Mouse (Mus musculus) kidney, embryonic 14.5 days (tissue): ENCODE results near the gene Olfr828. TPM values are rescaled to one million over a fixed set of nuclear protein-coding genes. Genes with fewer than 3 reads are reported as not detected.

Source experiments
- ATAC-seq: fragments of 200-750 bp; cut with Nextera tagmentation; 2 replicates; pipeline ENCODE4 v1.8.0; 2017; ENCODE audit warnings: moderate number of reproducible peaks, mild to moderate bottlenecking, moderate TSS enrichment, moderate library complexity; ENCODE audit not compliant: low FRiP score, low TSS enrichment
- H3K27ac ChIP-seq: fragments of 300-500 bp; sonication (generic); 2 replicates; pipeline ENCODE4 v1.5.1; 2014; ENCODE audit warnings: low read depth, mild to moderate bottlenecking, low read length, moderate library complexity, mixed read lengths
- H3K27me3 ChIP-seq: fragments of 300-500 bp; sonication (generic); 2 replicates; pipeline ENCODE4 v1.6.1; 2014; ENCODE audit warnings: mild to moderate bottlenecking, low read length; ENCODE audit not compliant: control insufficient read depth, insufficient read depth
- H3K36me3 ChIP-seq: fragments of 300-500 bp; sonication (generic); 2 replicates; pipeline ENCODE4 v1.6.1; 2014; ENCODE audit warnings: low read length, mixed read lengths; ENCODE audit not compliant: control insufficient read depth, insufficient read depth
- H3K4me1 ChIP-seq: fragments of 300-500 bp; sonication (generic); 2 replicates; pipeline ENCODE4 v1.6.1; 2014; ENCODE audit warnings: low read length, mixed read lengths; ENCODE audit not compliant: control insufficient read depth, insufficient read depth
- H3K4me2 ChIP-seq: fragments of 300-500 bp; sonication (generic); replicated peaks from 2 replicates; pipeline ENCODE4 v1.6.1; 2014; ENCODE audit warnings: low read depth, mild to moderate bottlenecking, low read length
- H3K4me3 ChIP-seq: fragments of 300-500 bp; sonication (generic); 2 replicates; pipeline ENCODE4 v1.5.1; 2014; ENCODE audit warnings: mild to moderate bottlenecking, low read length
- H3K9ac ChIP-seq: fragments of 300-500 bp; sonication (generic); 2 replicates; pipeline ENCODE4 v1.6.1; 2014; ENCODE audit warnings: low read depth, mild to moderate bottlenecking, low read length, moderate library complexity
- H3K9me3 ChIP-seq: fragments of 300-500 bp; sonication (generic); 2 replicates; pipeline ENCODE4 v1.6.1; 2016; ENCODE audit warnings: low read length; ENCODE audit not compliant: control insufficient read depth
- WGBS: fragments of 180-500 bp; shearing (Covaris S2); extraction: QIAGEN DNeasy Blood & Tissue Kit; methylation state at CpG from one replicate; pipeline ENCODE4 v1.1.7; 2014; 5-methylcytosine and 5-hydroxymethylcytosine counted together
- polyA plus RNA-seq: library from polyadenylated mRNA; unstranded; fragments of >200 nt; fragmentation: Nextera tagmentation; extraction: Ambion mirVana; gene quantifications from 2 replicates; pipeline ENCODE4 v1.2.1, GENCODE M21; 2014

The Olfr828 gene
- polyA plus RNA-seq, result not detected in 2 replicates

GRCm38 (mm10) chr9:18819426-18819825 is at the start of gene Olfr828:
TSS of gene Olfr828 (minus strand) at chr9:18819526.
- no peak within 1 kb of the TSS for H3K27ac ChIP-seq
- ATAC-seq, result no peak
- no peak within 1 kb of the TSS for H3K4me2 ChIP-seq
- no peak within 1 kb of the TSS for H3K9ac ChIP-seq
- no peaks in the 10 kb centered on the region for H3K27me3 ChIP-seq
- H3K9me3 ChIP-seq, result no peaks in the 10 kb centered on the region
- no peak within 1 kb of the TSS for H3K4me3 ChIP-seq
- no peaks in the 10 kb centered on the region for H3K4me1 ChIP-seq
- no peaks in the 10 kb centered on the region for H3K36me3 ChIP-seq

- 66% methylated on average over 1 of the region's 1 CpGs for WGBS
These were observed 35.3 kb upstream of the Olfr828 start, which contains the start of gene Olfr829 for GRCm38 (mm10) chr9:18854633-18855032. TSS of gene Olfr829 (plus strand) at chr9:18854933.

GRCm38 (mm10) chr9:18785316-18785715 is 34.0 kb downstream of the Olfr828 start:
- Histone ChIP-seq H3K27me3 (no peaks in the 10 kb centered on the region), H3K4me2 (no peak overlapping the region), H3K9ac (no peak overlapping the region), H3K4me1 (no peaks in the 10 kb centered on the region), H3K36me3 (no peaks in the 10 kb centered on the region), H3K4me3 (no peak overlapping the region), H3K27ac (no peak overlapping the region), H3K9me3 (no peaks in the 10 kb centered on the region)
- WGBS, result 64% methylated on average over 7 of the region's 7 CpGs
- no peak for ATAC-seq

More at GRCm38 (mm10) chr9:18854633-18855032, 35.3 kb upstream of the Olfr828 start, which contains the start of gene Olfr829:
- no peak for ATAC-seq
- H3K36me3 ChIP-seq, result no peaks in the 10 kb centered on the region
- no peaks in the 10 kb centered on the region for H3K4me1 ChIP-seq
- no peak within 1 kb of the TSS for H3K9ac ChIP-seq
- H3K27me3 ChIP-seq, result no peaks in the 10 kb centered on the region
- H3K9me3 ChIP-seq, result no peaks in the 10 kb centered on the region
- H3K4me3 ChIP-seq, result no peak within 1 kb of the TSS
- H3K4me2 ChIP-seq, result no peak within 1 kb of the TSS
- H3K27ac ChIP-seq, result no peak within 1 kb of the TSS

- H3K4me1 ChIP-seq, result no peaks in the 10 kb centered on the region
- H3K36me3 ChIP-seq, result no peaks in the 10 kb centered on the region
- H3K9ac ChIP-seq, result no peak overlapping the region
- H3K27ac ChIP-seq, result no peak overlapping the region
- H3K4me3 ChIP-seq, result no peak overlapping the region
- ATAC-seq, result no peak
- H3K4me2 ChIP-seq, result no peak overlapping the region
- no peaks in the 10 kb centered on the region for H3K9me3 ChIP-seq
- 80% methylated on average over 24 of the region's 24 CpGs for WGBS
- no peaks in the 10 kb centered on the region for H3K27me3 ChIP-seq
These were observed 39.9 kb downstream of the Olfr828 start for GRCm38 (mm10) chr9:18779476-18779875.

- H3K4me3 ChIP-seq, result no peak overlapping the region
- H3K27ac ChIP-seq, result no peak overlapping the region
- H3K9me3 ChIP-seq, result no peaks in the 10 kb centered on the region
- 68% methylated on average over 1 of the region's 1 CpGs for WGBS
- H3K27me3 ChIP-seq, result no peaks in the 10 kb centered on the region
- H3K4me1 ChIP-seq, result no peaks in the 10 kb centered on the region
- no peak overlapping the region for H3K4me2 ChIP-seq
- no peak overlapping the region for H3K9ac ChIP-seq
- ATAC-seq, result no peak
- H3K36me3 ChIP-seq, result no peaks in the 10 kb centered on the region
These were observed 40.3 kb downstream of the Olfr828 start for GRCm38 (mm10) chr9:18778981-18779380.

Other genes starting within 250 kb of the Olfr828 start
- gene Muc16, start 145.0 kb downstream of the Olfr828 start, polyA plus RNA-seq, result not detected in 2 replicates
- not detected in 2 replicates for gene Olfr24, start 55.5 kb downstream of the Olfr828 start, polyA plus RNA-seq
- gene Olfr829, start 35.4 kb upstream of the Olfr828 start, polyA plus RNA-seq, result not detected in 2 replicates
- gene Olfr830, start 55.2 kb upstream of the Olfr828 start, polyA plus RNA-seq, result not detected in 2 replicates
- gene Olfr832, start 117.6 kb upstream of the Olfr828 start, polyA plus RNA-seq, result not detected in 2 replicates
- not detected in 2 replicates for gene Olfr834, start 168.5 kb upstream of the Olfr828 start, polyA plus RNA-seq
- not detected in 2 replicates for gene Olfr835, start 213.2 kb upstream of the Olfr828 start, polyA plus RNA-seq